Mouse (Mus musculus): ENCODE data around the gene Prmt8.

The Prmt8 gene

DNA sequence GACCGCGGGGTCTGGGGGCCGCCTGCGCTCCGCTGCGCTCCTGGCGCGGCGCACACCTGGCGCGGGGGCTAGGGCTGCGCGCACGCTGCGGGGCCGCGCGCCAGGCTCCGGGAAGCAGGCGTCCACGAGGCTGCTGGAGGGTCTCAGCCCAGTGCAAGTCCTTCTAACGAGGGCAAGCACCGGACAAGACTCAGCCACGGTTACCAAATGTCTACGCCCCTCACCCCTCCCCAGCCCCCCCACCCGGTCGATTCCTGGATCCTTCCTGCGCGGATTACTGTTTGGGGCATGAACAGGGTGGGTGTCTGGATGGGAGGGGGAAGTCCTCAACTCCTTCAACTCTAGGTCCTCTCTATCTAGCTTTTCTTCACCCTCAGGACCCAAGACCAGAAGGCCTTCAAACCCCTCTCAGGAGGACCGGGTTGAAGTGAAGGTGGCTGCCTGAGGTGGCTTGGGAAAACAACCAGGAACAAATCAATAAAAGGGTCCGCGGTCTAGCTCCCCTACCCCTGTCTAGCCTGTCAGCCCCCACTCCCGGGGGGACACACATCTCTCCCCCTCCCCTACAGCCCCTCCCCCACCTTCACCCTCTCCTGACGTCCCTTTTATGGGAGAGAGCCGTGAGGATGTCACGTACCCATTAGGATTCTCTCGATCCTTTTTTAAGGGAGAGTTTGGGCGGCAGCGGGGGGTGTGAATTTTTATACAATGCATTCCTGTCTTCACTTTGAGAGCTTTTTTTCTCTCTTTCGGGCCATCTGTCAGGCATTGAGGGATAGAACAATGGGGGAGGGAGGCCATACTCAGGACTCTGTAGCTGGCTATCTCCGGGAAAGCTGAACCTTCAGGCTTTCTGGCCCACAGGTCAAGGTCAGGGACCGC is at the start of gene Prmt8:
Prmt8 (minus strand) TSS at position 198 of the 882 bp plus-strand sequence.
- DNase-seq (ENCODE audit: low spot score): no peak

DNA sequence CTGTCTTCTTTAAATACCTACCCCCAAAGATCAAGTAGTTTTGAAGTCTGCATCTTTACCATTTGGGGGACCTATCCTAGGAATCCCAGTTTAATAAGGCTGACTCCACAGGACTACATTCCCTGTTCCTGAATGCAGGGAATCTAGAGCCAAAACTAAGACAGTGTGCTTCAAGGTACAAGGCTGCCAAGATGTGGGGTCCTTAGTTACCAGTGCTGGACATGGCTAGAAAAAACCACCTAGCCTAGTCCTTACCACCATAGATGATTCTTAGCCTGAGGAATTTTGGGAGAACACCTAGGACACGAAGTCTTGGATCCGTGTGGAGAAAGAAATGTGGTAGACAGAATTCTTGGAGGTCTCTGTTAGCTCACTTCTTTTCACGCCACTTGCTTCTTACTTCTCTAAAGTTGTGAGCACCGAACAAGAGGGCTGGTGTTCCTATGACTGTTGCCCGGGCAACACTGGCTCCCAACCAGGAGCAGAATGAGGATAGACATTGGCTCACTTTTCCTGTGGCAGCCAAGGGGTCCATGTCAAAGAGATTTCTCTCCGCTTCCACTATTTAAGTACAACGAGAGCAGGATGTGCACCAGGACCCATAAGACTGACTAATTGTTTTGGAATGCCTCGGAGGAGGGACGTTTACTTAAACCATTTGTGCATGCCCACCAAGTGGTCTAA is 33.9 kb upstream of the Prmt8 start:
- no peak for DNase-seq (ENCODE audit: low spot score)

DNA sequence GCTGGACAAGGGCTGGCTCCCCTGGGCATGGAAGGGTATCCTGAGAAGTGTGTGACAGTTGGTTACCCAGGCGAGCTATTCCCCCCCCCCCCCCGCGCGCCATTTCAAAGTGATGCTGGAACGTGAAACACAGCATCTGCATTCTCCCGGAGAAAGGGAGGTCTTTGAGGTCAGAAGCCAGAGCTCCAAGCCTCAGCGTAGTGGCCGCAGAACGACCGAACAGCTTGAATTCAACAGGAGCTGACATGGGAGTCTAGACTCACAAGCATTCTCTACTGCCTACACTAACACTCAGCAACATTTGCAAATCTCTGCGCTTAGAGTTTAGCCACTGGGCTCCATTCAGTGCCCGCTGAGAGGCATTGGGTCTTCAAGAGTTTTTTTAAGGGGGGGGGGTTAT is 32.9 kb upstream of the Prmt8 start:
- no peak for DNase-seq (ENCODE audit: low spot score)

DNA sequence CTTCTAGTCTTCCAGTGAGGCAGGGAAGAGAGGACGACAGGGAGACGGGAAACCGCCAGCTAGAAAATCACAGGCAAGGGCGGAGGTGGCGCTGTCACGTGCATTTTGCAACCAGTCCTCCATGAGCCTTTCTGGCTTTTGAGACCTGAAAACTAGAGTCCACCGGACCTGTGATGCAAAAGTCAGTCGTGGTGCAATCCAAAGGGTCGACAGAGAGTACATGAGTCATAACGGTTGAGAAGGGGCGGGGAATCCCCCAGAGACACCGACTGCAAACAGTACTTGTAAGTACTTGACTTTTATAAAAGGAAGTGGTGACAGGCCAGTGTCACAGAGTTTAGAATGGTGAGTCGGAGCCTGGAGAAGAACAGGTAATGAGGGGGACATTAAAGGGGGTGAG is 20.8 kb upstream of the Prmt8 start:
- no peak for DNase-seq (ENCODE audit: low spot score)

DNA sequence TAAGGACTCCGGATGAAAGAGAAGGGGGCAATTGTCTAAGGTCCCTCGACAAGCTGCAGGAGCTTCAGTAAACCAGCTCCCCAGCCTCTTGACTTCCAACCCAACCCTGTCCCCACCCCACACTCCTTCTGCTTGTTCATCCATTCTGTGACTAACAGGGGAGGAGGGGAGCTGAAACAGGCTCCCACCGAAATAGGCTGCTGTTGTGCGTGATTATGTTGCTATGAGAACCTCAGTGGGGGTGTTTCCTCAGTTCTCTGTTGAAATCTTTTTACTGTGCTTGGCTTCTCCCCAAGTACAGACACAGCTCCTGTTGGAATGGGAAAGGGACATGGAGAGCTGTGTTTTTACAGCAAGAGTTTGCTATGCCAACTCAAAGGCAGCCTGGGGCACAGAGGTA is 1.5 kb upstream of the Prmt8 start:
- DNase-seq (ENCODE audit: low spot score): no peak

DNA sequence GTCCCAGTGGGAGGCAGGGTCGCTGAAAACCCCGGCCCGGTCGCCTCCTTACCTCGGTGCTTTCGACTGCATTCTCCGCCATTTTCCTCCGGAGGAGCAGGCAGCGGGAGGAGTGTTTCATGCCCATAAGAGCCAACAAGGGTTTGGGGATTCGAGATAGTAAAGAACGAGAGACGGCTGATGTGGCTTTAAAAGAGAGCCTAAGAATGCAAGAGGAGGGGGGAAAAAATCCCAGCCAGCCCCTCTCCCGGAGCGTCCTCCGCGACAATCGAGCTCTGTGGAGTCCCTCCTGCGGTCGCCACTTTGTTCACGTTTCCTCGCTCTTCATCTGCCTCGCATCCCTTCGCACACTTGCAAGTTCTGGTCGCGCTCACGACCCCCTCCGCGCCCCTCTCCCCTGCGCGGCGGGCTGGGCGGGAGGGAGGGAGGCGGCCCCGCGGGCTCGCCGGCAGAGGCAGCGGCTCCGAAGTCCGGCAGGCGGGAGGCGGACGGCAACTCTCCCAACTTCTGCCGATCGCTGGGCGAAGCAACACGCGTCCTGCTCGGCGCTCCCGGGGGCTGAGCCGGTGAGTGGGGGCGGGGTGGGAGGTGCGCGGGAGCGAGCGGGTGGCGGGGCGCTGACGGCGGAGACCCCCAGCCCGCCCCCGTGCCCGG is 524 bp downstream of the Prmt8 start:
- no peak for DNase-seq (ENCODE audit: low spot score)

DNA sequence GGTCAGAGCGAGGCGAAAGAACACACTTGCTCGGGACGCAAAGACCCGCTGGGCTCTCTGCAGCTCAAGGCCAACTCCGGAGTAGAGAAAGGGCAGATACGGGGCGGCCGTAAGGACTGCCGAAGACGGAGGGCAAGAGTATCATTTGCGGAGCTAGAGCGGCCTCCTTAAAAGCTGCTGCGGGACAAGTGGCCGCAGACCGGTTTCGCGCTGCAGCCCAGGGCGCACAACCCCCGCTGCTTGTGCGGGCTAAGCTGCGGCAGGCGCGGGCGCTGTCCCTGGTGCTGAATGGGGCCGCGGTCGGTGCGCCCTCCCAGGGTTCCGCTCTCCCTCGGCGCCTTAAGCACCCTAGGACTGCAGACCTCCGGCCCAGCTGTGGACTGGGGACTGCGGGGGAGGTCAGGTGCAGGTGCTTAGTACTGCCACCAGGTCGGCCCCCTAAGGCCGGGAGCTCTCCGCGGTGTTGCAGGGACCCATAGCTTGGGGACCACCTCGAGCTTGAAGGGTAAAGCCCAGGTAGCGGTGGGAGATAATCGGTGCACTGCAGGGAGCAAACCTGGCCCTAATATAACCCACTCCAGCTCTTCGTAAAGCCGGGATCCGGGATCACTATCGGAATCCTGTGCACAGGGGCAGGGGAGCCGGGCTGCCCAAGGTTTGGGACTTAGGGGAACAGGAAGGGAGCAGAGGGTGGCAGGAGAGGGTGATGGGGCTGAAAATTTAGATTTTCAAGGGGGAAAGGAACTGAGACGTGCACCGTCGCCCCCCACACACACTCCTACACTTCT is 1.4 kb downstream of the Prmt8 start:
- DNase-seq (ENCODE audit: low spot score): peak; percentile 9

DNA sequence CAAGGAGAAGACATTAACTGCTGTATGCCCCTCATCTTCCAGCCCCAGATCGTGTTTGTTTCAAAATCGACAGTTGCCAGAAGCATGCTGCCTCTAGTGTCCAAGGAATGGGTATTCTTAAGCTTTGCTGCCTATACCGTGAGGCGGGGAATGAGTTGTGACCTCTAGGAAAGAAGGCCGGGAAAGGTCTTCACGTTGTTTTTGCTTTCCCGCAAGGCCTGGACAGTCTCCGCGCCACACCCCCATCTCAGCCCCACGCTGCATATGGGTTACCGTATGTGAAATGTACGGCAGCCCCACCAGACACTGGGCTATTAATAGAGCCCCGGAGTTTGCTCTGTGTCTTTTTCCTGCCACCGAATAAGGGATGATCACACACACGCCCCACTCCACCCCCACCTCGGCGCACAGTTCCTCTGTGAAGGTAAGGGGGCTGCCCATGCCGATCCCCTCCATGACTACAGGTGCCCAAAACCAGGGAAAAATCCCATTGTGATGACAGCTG is 2.0 kb downstream of the Prmt8 start:
- no peak for DNase-seq (ENCODE audit: low spot score)

DNA sequence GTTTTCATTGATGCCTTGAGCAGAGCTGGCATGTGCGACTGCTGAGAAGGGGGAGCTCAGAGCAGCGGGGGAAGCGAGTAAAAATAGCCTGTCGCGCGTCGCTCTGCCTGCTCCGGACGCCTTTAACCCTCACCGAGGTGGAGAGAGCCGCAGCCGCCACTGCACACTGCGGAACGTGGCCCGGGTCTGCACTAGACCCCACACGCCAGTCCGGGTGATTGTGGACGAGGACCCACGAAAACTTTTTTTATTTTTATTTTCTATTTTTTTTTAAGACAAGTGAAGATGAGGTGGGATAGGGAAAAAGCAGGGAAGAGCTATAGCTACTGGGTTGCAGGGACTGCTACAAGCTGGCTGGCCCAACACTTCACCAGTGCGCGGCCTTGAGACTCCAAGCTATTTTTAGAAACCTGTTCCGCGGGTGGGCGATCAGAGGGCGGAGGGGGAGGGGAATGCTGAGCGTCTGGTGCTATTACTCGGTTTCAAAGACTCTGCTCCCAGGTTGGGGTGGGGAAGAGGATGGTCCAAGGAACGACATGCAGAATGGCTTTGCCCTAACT is 2.6 kb downstream of the Prmt8 start:
- no peak for DNase-seq (ENCODE audit: low spot score)

DNA sequence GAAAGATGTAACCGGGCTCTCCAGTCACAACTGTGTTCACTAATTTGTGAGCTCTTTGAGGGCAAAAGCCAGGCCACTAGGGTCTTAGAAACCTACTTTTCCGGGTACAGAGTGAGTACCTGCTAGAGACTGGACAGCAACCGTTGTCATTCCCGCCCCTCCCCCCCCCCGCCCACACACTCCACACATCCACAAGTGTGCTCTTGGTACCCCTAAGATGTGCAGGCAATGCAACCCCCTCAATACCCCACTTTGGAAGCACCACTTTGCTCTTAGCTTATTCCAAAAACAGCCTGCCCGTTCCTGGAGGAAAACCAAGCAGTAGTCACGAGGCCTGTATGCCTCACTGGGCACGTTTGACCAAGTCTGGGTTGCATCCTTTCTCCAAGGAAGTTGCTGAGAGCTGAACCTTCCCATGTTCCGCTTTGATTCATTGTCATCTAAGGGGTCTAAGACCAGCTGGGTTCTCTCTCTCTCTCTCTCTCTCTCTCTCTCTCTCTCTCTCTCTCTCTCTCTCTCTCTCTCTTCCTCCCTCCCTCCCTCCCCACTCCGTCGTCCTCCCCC is 3.1 kb downstream of the Prmt8 start:
- DNase-seq (ENCODE audit: low spot score): no peak

DNA sequence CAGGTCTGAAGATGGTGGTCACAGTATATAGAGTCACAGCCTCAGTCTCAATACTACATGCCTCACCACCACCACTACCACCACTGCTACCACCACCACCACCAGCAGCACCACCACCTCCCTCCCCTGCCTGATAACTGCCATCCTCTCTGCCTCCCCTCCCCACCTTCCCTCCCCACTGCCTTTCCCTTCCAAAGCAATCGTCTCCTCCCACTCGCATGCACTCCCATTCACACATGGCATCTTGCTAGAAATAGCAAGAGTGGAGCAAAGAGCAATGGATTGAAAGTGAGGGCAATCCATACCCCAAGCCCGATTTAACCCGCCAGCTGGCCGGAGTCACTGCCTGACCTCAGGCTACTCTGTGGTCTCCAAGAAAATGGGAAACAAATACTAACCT is 3.7 kb downstream of the Prmt8 start:
- no peak for DNase-seq (ENCODE audit: low spot score)

DNA sequence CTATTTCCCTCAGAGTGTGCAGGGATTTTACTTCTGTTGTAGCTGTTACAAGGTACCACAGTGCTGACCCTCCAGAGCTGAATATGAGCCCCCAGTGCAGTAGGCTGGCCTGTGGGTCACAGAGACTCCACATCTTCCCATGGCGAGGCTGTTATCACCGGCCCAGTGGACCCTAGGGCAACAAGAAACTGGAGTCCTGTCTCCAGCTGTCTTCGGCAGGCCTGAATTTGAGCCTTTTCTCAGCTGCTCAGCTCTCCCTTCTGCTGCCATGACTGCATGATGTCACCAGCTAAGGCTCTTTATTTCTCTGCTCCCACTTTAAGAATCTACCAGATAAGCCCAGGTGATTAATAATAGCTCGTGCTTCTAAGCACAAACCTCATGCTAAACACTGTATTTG is 11.0 kb downstream of the Prmt8 start:
- no peak for DNase-seq (ENCODE audit: low spot score)

DNA sequence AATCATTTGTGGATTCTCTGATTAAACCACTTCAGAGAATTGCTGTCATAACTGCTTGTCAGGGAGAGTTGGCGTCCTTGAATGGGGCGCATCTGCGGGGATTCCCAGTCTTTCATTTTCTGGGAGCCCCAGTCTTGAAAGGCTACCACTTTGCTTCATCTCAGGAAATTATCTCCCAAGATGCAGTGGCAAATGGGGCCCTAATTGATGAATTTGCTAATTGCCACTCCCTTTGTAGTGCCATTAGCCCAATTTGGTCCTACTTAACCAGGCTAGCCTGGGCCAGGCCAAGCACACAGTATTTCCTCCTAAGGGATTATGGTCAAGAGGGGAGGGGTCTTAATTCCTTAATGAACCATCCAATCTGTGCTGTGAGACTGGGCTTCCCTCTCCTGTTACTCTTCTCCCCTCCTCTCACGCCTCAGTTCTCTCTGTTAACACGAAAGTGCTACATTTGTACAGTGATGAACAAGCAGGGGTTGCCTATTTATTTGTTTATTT is 11.6 kb downstream of the Prmt8 start:
- no peak for DNase-seq (ENCODE audit: low spot score)

DNA sequence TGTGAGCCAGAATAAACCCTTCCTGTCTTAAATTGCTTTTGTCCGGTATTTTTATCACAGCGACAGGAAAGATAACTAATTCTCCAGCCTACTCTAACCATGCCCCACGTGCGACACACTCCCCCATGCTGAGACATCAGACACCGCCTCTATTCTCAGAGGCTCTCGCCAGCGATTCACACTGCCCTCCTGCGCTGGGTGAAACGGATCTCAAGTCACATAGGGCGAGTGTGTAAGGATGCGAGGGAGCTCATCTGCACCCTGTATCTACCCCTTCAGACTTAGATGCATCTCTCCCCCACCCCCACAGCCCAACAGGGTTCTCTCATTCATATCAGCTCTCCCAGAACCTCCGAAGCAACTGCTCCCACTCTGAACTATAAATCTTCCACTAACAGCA is 12.4 kb downstream of the Prmt8 start:
- no peak for DNase-seq (ENCODE audit: low spot score)

DNA sequence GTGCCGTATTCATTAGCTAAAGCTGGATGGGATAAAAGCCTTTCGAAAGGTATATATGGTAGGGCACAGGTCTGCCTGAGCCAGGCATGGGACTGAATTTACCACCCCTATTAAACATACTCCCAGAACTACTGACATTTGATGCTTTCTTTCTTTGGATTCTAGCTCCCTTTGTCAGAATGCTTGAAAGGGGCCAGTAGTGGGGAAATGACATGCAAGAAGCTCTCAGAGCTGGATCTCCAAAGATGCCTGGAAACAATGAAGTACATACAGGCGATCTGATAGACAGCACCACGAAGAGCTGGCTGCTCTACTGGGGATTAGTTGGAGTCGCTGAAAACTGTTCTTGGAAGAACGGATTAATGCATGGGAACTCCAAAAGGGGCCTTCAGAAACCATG is 16.0 kb downstream of the Prmt8 start:
- no peak for DNase-seq (ENCODE audit: low spot score)

DNA sequence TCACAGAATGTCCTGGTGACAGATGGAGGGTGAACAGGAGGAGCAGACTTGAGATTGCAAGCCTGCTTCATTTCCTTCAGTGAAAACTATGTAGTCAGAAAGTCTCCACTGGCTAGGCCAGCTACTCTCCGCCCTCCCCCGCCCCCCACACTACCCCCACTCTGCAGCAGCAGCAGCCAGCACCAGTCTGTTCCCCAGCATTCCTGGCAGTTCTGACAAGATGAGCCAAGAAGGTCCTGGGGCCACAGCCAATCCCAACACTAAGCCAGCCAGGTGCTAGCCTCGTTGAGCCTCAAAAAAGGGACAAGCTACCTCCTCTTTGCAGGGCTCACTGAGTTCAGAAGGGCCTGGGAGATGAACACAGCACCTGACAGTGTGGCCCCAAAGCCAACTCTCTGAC is 16.6 kb downstream of the Prmt8 start:
- DNase-seq (ENCODE audit: low spot score): no peak

DNA sequence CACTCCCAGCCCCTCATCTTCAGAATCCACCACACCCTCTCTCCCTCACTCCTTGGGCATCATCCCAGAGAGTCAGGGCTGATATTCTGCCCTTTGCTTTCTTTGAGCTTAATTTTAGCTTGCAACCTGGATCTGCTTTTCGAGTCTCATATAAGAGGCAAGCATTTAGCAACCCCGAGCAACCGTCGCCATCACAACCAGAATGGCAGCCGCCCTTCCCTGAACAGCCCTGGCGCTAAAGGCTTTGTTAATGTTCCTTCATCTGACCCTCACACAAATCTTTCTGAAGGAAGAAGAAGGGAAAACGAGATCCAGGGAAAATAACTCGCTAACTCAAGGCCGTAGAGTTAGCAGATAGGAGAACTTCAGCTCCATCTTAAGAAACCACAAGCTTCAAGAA is 17.8 kb downstream of the Prmt8 start:
- DNase-seq (ENCODE audit: low spot score): no peak

DNA sequence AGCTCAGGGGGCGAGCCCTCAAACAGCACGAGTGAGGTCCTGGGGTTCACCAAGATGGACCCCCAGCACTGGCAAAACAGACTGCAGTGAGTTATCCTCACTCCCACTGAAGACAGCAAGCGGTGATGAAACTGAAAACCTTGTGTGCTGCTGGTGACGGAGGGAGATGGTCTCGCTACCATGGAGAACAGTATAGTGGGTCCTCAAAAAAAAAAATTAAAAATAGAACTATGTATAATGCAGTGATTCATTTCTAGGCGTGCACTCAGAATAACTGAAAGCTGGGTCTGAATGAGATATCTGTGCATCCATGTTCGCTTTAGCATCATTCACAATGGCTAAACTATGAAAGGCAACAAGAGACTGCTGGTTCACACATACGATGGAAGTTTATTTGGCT is 20.5 kb downstream of the Prmt8 start:
- DNase-seq (ENCODE audit: low spot score): no peak

DNA sequence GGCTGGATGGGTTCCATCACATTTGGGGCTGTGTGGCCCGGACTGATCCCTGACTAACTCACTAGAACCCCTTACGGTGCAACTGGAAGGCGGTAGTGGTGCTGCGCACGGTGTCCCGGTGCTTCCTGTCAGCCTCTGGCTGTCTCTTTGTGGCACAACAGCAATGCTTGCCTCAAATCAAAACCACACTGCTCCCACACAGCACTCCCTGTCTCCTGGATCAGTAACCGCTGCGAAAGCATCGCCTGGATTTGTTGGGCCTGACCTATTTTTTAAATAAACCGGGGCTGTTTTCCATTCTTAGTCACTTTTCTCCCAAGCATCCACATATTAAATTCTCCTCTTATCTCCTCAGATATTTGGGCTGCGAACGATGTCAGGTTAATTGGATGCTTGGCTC is 27.0 kb downstream of the Prmt8 start:
- no peak for DNase-seq (ENCODE audit: low spot score)

DNA sequence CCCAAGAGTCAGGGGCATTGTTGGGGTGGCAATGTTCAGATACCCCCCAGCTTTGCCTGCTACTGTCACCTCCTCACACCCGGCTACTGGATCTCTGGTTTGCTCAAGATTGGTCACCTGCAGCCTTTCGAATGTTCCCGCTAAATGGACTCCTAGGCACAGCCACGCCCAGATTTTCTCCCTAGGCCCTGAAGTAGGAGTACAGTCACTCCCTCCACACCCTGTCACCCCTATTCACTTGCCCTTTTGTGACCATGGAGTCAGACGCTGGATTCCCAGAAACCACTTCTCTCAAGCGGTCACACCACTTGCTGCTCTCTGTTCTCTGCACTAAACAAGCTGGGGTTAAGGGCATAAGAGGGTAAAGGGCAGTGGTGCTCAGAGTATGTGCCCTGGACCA is 28.1 kb downstream of the Prmt8 start:
- no peak for DNase-seq (ENCODE audit: low spot score)

DNA sequence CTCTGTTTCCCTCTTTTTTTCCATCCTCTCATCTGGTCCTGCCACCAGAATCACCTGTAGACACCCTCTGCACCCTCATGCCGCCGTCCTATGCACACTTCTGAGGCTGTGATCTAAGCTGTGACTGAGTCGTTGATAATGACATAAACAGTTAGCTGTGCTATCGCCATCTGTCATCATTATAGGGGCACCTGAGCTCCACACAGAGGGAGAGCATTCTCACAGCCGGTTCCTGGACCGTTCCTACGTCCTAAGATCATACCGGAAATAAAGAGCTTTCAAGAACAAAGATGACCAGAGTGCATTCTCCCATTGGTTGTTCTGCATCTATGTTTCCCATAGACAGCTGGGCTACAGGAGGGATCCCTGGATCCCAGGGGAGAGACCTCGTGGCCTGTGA is 28.6 kb downstream of the Prmt8 start:
- no peak for DNase-seq (ENCODE audit: low spot score)

Data from ovary, adult 18-20 months (tissue).